Comparison of ENCODE assay signal across 11 mouse cellular contexts in the genomic region with DNA sequence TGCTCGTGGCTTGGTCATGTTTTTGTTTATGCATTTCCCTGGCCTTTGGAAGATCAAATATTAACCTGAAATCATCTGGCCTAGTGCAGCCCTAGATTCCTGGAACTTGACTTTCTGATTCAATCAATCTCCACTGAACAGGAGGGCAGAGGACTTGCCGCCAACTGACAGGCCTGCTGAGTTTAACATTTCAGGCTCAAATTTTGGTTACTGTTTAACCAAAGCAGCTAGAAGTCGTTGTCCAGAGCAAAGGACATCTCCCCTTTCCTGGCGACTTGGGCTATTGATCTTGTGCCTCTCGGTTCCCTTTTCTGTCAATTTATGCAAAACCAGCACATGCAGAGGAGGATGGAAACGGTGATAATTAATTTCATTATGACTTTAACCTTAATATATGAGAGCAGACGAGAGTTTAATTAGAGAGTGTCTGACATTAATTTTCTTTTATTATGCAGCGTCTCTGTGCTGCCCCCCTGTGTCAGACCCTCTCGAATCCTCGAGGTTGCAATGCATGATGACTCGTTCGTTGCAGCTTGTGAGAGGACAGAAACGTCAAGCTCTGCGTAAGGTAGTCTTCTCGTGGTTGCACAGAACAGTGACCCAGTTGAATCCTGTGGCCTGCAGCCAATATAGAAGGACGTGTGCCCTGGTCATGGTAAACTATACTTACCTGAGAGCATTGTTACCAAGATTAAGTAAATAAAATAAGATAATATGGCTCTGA. TPM values are rescaled to one million over a fixed set of nuclear protein-coding genes. Genes with fewer than 3 reads are reported as not detected.
A peak's percentile ranks its signal among the peaks of the same experiment; 100 is the strongest.
DNase-seq lines count a peak whose midpoint lies in the region; ATAC-seq and TF ChIP-seq lines count a peak whose summit lies in the region.
"Had no signal": no experiment of that assay in that cellular context is flagged by ENCODE, and none has a peak within 500 bp of the region (broad histone marks: within the 10 kb centered on the region; RNA-seq: fewer than 3 reads in every experiment).

No protein-coding gene starts in this region.

- H3K27ac ChIP-seq in embryonic facial prominence, embryonic 14.5 days (replicated peaks; ENCODE audit: low read depth, low read length) = no peak overlapping the region
- H3K27ac ChIP-seq in embryonic facial prominence, embryonic 10.5 days (replicated peaks) = no peak overlapping the region
- H3K27ac ChIP-seq in CH12.LX (ENCODE audit: insufficient read depth, low read depth) = no peak overlapping the region
- no peak overlapping the region for H3K27ac ChIP-seq in intestine, embryonic 15.5 days
- peak overlapping the region; percentile 40; the same call in 1 of the 2 replicates for H3K27ac ChIP-seq in liver, embryonic 11.5 days (ENCODE audit: low read depth, low read length)

- H3K4me3 ChIP-seq in embryonic facial prominence, embryonic 14.5 days (ENCODE audit: low read depth, low read length) = no peak overlapping the region
- no peak overlapping the region for H3K4me3 ChIP-seq in embryonic facial prominence, embryonic 10.5 days
- no peak overlapping the region for H3K4me3 ChIP-seq in CH12.LX (replicated peaks in 1 of 3; ENCODE audit: low read depth in 2 of 3, low read length in 2 of 3, poor library complexity in 1 of 3)
- no peak overlapping the region for H3K4me3 ChIP-seq in intestine, embryonic 15.5 days (replicated peaks)
- no peak overlapping the region for H3K4me3 ChIP-seq in liver, embryonic 11.5 days (ENCODE audit: low read depth, low read length)
- H3K4me3 ChIP-seq: erythroblast, embryonic 14.5 days; megakaryocyte, embryonic 14.5 days had no signal

- H3K9ac ChIP-seq in embryonic facial prominence, embryonic 14.5 days (ENCODE audit: low read depth, low read length) = no peak overlapping the region
- H3K9ac ChIP-seq in CH12.LX (ENCODE audit: insufficient read depth, low read depth) = no peak overlapping the region
- no peak overlapping the region for H3K9ac ChIP-seq in intestine, embryonic 15.5 days
- no peak overlapping the region for H3K9ac ChIP-seq in liver, embryonic 11.5 days (ENCODE audit: low read depth, low read length)

- no peak for TF ChIP-seq RAD21 in CH12.LX (IDR thresholded peaks at IDR 0.05; ENCODE audit: low read depth, low read length)

- no peaks in the 10 kb centered on the region for H3K4me1 ChIP-seq in embryonic facial prominence, embryonic 14.5 days (ENCODE audit: control insufficient read depth, insufficient read depth, low read length)
- no peaks in the 10 kb centered on the region for H3K4me1 ChIP-seq in embryonic facial prominence, embryonic 10.5 days
- peaks cover 0 to 6% of the 10 kb centered on the region in 2 experiments; a peak in 1 of 4 replicates for H3K4me1 ChIP-seq in CH12.LX (ENCODE audit: control insufficient read depth in 1 of 2, insufficient read depth in 2 of 2)
- H3K4me1 ChIP-seq in intestine, embryonic 15.5 days (replicated peaks) = no peaks in the 10 kb centered on the region
- no peaks in the 10 kb centered on the region for H3K4me1 ChIP-seq in liver, embryonic 11.5 days (replicated peaks; ENCODE audit: control insufficient read depth, insufficient read depth, low read length)
- H3K4me1 ChIP-seq: megakaryocyte, embryonic 14.5 days had no signal

- TF ChIP-seq EP300 in CH12.LX (IDR thresholded peaks at IDR 0.05; ENCODE audit: low read length) = peak; percentile 59; the same call in 1 of the 2 replicates

- no peak overlapping the region for H3K4me2 ChIP-seq in embryonic facial prominence, embryonic 14.5 days (ENCODE audit: low read depth, low read length)
- peak overlapping the region; percentile 47 for H3K4me2 ChIP-seq in CH12.LX (ENCODE audit: insufficient read depth, low read depth, poor library complexity, severe bottlenecking)
- peak overlapping the region; percentile 18; the same call in 1 of the 2 replicates for H3K4me2 ChIP-seq in intestine, embryonic 15.5 days (replicated peaks)
- H3K4me2 ChIP-seq in liver, embryonic 11.5 days = no peak overlapping the region

- 0 out of 2 replicates have a peak, but pooled peaks cover 3% of the 10 kb centered on the region for H3K9me3 ChIP-seq in embryonic facial prominence, embryonic 14.5 days (ENCODE audit: control insufficient read depth, low read length)
- H3K9me3 ChIP-seq in embryonic facial prominence, embryonic 10.5 days = no peaks in the 10 kb centered on the region
- H3K9me3 ChIP-seq in CH12.LX (replicated peaks; ENCODE audit: low read length) = no peaks in the 10 kb centered on the region
- no peaks in the 10 kb centered on the region for H3K9me3 ChIP-seq in intestine, embryonic 15.5 days
- H3K9me3 ChIP-seq in liver, embryonic 11.5 days (ENCODE audit: control insufficient read depth, low read length) = no peaks in the 10 kb centered on the region
- H3K9me3 ChIP-seq: megakaryocyte, embryonic 14.5 days had no signal

- H3K27me3 ChIP-seq in embryonic facial prominence, embryonic 14.5 days (replicated peaks; ENCODE audit: control insufficient read depth, insufficient read depth, low read length) = no peaks in the 10 kb centered on the region
- no peaks in the 10 kb centered on the region for H3K27me3 ChIP-seq in embryonic facial prominence, embryonic 10.5 days (replicated peaks; ENCODE audit: low read depth, poor library complexity, severe bottlenecking)
- no peaks in the 10 kb centered on the region for H3K27me3 ChIP-seq in CH12.LX (replicated peaks)
- H3K27me3 ChIP-seq in intestine, embryonic 15.5 days (replicated peaks) = no peaks in the 10 kb centered on the region
- H3K27me3 ChIP-seq in liver, embryonic 11.5 days (replicated peaks; ENCODE audit: control insufficient read depth, insufficient read depth, low read length) = no peaks in the 10 kb centered on the region
- H3K27me3 ChIP-seq: megakaryocyte, embryonic 14.5 days had no signal

- 0 out of 4 replicates have a peak, but pooled peaks of 1 of the 2 experiments have one; percentile 21 for TF ChIP-seq CTCF in CH12.LX (conservative IDR thresholded peaks at IDR 0.05 in 1 of 2, IDR thresholded peaks at IDR 0.05 in 1 of 2; ENCODE audit: low read depth in 2 of 2, low read length in 2 of 2)

- TF ChIP-seq POLR2A in CH12.LX (IDR thresholded peaks at IDR 0.05; ENCODE audit: low read depth, low read length) = no peak

- H3K36me3 ChIP-seq in embryonic facial prominence, embryonic 14.5 days (ENCODE audit: control insufficient read depth, insufficient read depth, low read length) = no peaks in the 10 kb centered on the region
- H3K36me3 ChIP-seq in embryonic facial prominence, embryonic 10.5 days (replicated peaks) = no peaks in the 10 kb centered on the region
- H3K36me3 ChIP-seq in CH12.LX (replicated peaks in 1 of 2; ENCODE audit: control insufficient read depth in 1 of 2, insufficient read depth in 1 of 2, low read length in 1 of 2) = no peaks in the 10 kb centered on the region
- H3K36me3 ChIP-seq in intestine, embryonic 15.5 days = no peaks in the 10 kb centered on the region
- no peaks in the 10 kb centered on the region for H3K36me3 ChIP-seq in liver, embryonic 11.5 days (ENCODE audit: control insufficient read depth, insufficient read depth, low read length)

- ATAC-seq in embryonic facial prominence, embryonic 14.5 days (ENCODE audit: low read depth) = no peak
- peak; percentile 87 for ATAC-seq in intestine, embryonic 15.5 days
- ATAC-seq in liver, embryonic 11.5 days (replicated peaks; ENCODE audit: low FRiP score) = peak; percentile 69

- no peaks in the 10 kb centered on the region for H3K79me2 ChIP-seq in CH12.LX (replicated peaks; ENCODE audit: control insufficient read depth, extremely low read depth, insufficient read depth, poor library complexity, severe bottlenecking)

- in situ Hi-C loops in CH12.LX (cut with MboI; ENCODE audit: low pct_ligation_motif_present, low pct_unique_long_range_greater_than_20kb, low sequenced_read_pairs) = no loop called here

- WGBS in embryonic facial prominence, embryonic 14.5 days = 51% methylated on average over 16 of the region's 16 CpGs
- WGBS in embryonic facial prominence, embryonic 10.5 days = 64% methylated on average over 16 of the region's 16 CpGs
- 39% methylated on average over 16 of the region's 16 CpGs for WGBS in intestine, embryonic 15.5 days
- WGBS in liver, embryonic 11.5 days = 47% methylated on average over 16 of the region's 16 CpGs

- dilution Hi-C loops in CH12.LX (cut with MboI; ENCODE audit: extremely low pct_ligation_motif_present, extremely low pct_unique_long_range_greater_than_20kb, low sequenced_read_pairs) = no loop called here

- peak; percentile 19 for DNase-seq in embryonic facial prominence, embryonic 14.5 days (ENCODE audit: low spot score)
- DNase-seq in embryonic facial prominence, embryonic 10.5 days (ENCODE audit: low spot score) = no peak
- DNase-seq in CH12.LX (ENCODE audit: extremely low read depth) = peak; percentile 22
- no peak for DNase-seq in liver, embryonic 11.5 days (ENCODE audit: low spot score)
- no peak for DNase-seq in lung, postnatal 25 days (ENCODE audit: low spot score)
- DNase-seq in thymus, adult 18-20 months = no peak
- no peak for DNase-seq in spleen, adult 12 weeks (ENCODE audit: low spot score)
- DNase-seq: adrenal gland, postnatal 10 days had no signal

TF ChIP-seq in CH12.LX, 34 proteins besides CTCF, POLR2A, EP300 and RAD21:
- no peak for TF ChIP-seq MYC (IDR thresholded peaks at IDR 0.05; ENCODE audit: low read depth, low read length)
- TF ChIP-seq BHLHE40 (IDR thresholded peaks at IDR 0.05; ENCODE audit: low read depth, low read length) = peak; percentile 94
- TF ChIP-seq POLR2AphosphoS2 (IDR thresholded peaks at IDR 0.05; ENCODE audit: low read depth, low read length) = no peak
- TF ChIP-seq MAX (IDR thresholded peaks at IDR 0.05; ENCODE audit: low read length) = 0 out of 2 replicates have a peak, but pooled peaks have one; percentile 13
- 0 out of 2 replicates have a peak, but pooled peaks have one; percentile 34 for TF ChIP-seq JUND (conservative IDR thresholded peaks at IDR 0.05; ENCODE audit: low read depth, low read length)
- TF ChIP-seq IRF4 (IDR thresholded peaks at IDR 0.05; ENCODE audit: low read depth, low read length) = peak; percentile 71

RNA-seq across cellular contexts. Expression of a gene that starts 37.7 kb away (rescaled TPM):
- 21.5 and 23.8 TPM in 2 replicates for polyA plus RNA-seq in embryonic facial prominence, embryonic 14.5 days (2014; fragmentation: Nextera tagmentation; extraction: Ambion mirVana)
- polyA plus RNA-seq in embryonic facial prominence, embryonic 10.5 days (2016; fragmentation: Nextera tagmentation; extraction: Ambion mirVana) = 41.9 and 42.4 TPM in 2 replicates
- total RNA-seq in CH12.LX (2012; rRNA removed) (1.1 and 1.8 TPM in 2 replicates), CH12.LX (2014; rRNA removed) (0.66 and 0.82 TPM in 2 replicates)
- 3.8 and 4.5 TPM in 2 replicates for polyA plus RNA-seq in CH12.LX (2012; ENCODE audit: insufficient read length, low read depth)
- polyA plus RNA-seq in intestine, embryonic 15.5 days (2015; fragmentation: Nextera tagmentation; extraction: Ambion mirVana) = 16.1 and 17.1 TPM in 2 replicates
- polyA plus RNA-seq in liver, embryonic 11.5 days (2014; fragmentation: Nextera tagmentation; extraction: Ambion mirVana) = 18.1 and 18.8 TPM in 2 replicates

Comparison
In these comparisons a context has a peak if more than half of its experiments do, and no peak if none do; other contexts are left out.
1. DNase-seq: peak in embryonic facial prominence, embryonic 14.5 days (single experiment) and CH12.LX (single experiment); none in embryonic facial prominence, embryonic 10.5 days (single experiment), liver, embryonic 11.5 days (single experiment), lung, postnatal 25 days (single experiment), thymus, adult 18-20 months (0 of 2) and spleen, adult 12 weeks (single experiment).
2. H3K4me2 ChIP-seq: peak in CH12.LX (single experiment) and intestine, embryonic 15.5 days (single experiment); none in embryonic facial prominence, embryonic 14.5 days (single experiment) and liver, embryonic 11.5 days (single experiment).